Mouse (Mus musculus) spleen, postnatal 4 days (tissue): ENCODE data around the gene Hsdl2.
"Not testable (repeated sequence)": the region's sequence is repeated elsewhere in the genome, so short reads cannot be mapped to it uniquely, and the experiment has no call there.

ENCODE experiments used
- DNase-seq, 2 experiments: peaks; one replicate each; pipeline ENCODE4 v3.0.0; 2022; ENCODE audit warnings: low spot score in 2 of 2

Hsdl2 gene

DNA sequence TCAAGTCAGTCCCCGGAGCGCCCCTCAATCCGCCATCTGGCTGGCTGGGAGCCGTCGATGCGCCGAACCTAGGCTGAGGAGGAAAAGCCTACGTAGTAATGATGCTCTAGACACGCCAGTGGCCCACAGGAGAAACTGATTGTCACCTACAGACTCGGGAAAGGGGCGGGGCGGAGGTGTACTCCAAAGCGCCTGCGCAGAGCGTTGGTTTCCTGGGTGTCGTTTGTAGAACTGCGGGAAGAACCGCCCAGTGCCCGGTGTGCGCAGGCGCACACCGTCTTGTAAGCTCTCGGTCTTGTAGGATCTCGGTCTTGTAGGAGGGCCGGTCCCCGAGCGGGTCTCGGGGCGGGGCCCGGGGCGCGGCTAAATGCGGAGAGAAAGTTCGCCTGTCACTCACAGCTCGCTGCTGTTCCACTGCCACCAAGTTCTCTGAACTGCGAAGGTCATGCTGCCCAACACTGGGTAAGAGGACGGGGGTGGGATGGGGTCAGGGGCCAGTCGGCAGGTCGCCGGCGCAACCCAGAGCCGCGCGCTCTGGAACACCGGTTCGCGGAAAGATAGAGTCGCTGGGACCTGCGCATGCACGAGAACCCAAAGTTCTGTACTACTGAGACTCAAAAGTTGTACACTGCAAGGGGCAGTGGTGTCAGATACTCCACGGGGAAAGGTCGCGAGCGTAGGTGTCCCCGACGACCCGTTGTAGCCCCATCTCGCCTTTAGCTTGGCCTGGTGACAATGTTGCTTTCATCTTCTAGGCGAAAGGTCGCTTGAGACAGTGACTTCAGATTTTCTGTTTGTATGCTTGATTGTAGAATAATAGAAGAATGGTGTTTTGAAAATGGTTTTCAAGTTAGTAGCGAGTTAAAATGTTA, at the start of gene Hsdl2:
Hsdl2 (plus strand) TSS at position 250 of the 872 bp plus-strand sequence.
- peak; percentile 100 for DNase-seq

- DNase-seq: peak in 1 of 2 experiments; percentile 32
Observed at GRCm38 (mm10) chr4:59533268-59533667, 48.1 kb upstream of the Hsdl2 start.

GRCm38 (mm10) chr4:59535624-59536023, 45.7 kb upstream of the Hsdl2 start:
- no peak for DNase-seq

DNA sequence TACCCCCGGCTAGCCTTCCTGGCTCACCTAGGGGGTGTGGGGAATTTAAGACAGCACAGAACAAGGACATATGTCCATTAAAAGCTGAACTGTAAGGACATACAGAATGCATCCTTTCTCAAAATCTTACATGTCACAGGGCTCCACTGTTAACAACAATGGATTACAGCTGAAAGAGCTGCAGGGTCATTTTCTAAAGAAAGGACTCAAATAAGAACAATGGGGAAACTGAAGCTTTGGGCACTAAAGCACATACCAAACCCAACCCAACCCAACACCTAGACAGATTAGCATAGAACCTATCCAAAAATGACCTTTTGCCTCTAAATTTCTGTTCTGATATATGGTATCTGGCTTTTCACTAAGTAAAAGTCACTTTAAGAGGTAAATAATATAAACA, 45.1 kb upstream of the Hsdl2 start:
- no peak for DNase-seq

- no peak for DNase-seq
Observed at GRCm38 (mm10) chr4:59543006-59543405, 38.4 kb upstream of the Hsdl2 start.

DNA sequence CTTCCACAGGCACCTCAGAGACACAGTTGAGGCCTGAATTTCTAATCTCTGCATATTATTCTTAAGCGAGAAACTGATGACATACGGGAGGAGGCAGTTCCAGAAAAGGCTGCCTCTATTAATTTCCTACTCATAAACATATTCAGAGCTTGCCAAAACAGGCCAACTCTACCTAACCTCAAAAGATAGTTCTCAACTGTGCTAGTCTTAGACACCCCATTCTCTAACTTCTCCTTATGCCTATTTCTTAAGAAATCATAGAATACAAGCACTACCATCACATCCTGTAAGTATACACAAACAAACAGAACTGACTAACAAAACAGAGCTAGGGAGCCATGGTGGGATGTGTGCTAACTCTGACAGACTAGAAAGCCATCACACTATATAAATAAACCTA, 36.7 kb upstream of the Hsdl2 start:
- no peak for DNase-seq

GRCm38 (mm10) chr4:59546285-59547071, 34.9 kb upstream of the Hsdl2 start:
- DNase-seq: no peak

- peak in 1 of 2 experiments; percentile 30 for DNase-seq
Observed at GRCm38 (mm10) chr4:59547136-59547889, 34.0 kb upstream of the Hsdl2 start.

- DNase-seq: no peak
Observed at GRCm38 (mm10) chr4:59548011-59548559, 33.3 kb upstream of the Hsdl2 start.

DNA sequence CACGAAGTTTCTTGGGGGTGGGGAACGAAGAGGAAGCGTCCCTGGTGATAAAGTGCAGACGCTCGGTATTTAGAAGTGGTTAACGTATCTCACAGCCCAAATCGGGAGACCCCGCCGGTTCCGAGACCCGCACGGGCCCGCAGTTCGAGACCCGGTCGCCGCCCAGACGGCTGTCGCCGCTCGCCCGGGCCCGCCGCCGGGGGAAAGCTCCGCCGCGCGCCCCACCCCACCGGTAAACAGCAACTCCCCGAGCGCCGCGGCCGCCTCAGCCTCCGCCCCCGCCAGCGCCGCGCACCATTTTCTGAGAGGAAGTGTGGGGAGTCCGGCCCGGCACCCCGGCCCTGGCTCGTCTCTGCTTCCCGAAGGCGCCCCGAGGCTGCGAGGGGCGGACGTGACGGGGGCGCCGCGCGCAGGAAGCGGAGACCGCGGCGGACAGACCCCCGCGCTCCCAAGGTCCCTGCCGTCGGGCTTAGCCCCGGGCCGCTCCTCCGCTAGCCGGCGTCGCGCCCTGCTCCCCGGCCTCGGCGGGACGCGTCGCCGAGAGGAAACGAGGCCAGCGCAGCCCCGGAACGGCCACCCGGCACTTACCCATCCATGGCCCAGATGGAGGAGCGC, 32.7 kb upstream of the Hsdl2 start:
- peak; percentile 84 to 94 for DNase-seq

GRCm38 (mm10) chr4:59549175-59549976, 32.0 kb upstream of the Hsdl2 start, which contains the start of gene Ptbp3:
TSS of gene Ptbp3 (minus strand) at chr4:59549364.
- peak; percentile 95 to 98 for DNase-seq

- DNase-seq: no peak
Observed at GRCm38 (mm10) chr4:59549977-59550560, 31.3 kb upstream of the Hsdl2 start.

DNA sequence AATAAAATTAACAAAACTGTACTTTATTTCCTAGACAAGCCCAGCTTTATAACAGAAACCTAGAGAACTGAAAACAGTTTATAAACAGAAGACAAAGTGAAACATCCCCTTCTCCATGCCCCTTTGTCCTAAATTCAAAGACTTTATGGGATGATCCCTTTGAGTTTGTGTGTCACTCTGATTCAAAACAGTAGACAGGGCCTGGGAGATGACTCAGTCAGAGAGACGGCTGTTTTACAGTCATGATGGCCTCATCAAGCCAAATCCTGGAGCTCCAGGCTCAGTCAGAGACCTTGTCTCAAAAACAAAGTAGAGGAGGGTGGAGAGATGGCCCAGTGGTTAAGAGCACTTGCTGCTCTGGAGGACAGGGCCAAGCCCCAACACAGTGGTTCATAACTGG, 29.5 kb upstream of the Hsdl2 start:
- no peak for DNase-seq

GRCm38 (mm10) chr4:59552835-59553234, 28.5 kb upstream of the Hsdl2 start:
- no peak for DNase-seq

DNA sequence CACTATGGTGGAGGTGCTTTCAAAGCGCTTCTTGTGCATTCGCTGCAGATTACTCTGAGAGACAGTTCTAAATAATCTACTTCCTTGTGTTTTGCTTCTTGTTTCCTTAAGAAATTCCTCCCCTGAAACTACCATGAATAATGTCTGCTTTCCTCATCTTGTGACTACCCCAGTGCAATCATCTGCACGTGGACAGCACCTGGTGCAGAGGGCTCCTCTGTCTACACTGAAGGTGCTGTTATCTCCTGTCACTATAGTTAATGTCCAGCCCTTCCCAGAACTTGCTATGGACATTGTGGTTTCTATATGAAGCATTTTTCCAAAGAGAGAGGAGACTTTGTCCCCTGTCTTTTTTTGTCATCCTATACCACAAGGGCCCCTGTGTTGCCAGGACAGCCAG, 27.8 kb upstream of the Hsdl2 start:
- DNase-seq: no peak

- DNase-seq: no peak
Observed at GRCm38 (mm10) chr4:59555177-59555576, 26.2 kb upstream of the Hsdl2 start.

DNA sequence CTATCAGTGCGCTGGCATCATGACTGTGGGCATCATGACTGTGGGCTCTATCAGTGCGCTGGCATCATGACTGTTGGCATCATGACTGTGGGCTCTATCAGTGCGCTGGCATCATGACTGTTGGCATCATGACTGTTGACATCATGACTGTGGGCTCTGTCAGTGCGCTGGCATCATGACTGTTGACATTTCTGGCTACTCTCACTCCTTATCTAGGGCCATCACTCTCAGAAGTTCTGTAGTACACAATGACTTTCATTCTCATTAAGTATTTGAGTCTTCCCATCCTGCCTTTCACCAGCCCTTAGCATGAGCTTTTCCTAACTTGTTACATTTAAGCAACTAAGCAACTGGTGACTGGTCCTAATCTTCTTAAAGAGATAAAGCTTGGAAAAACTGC, 24.0 kb upstream of the Hsdl2 start:
- DNase-seq: not testable (repeated sequence)

- no peak for DNase-seq
Observed at GRCm38 (mm10) chr4:59558096-59558720, 23.2 kb upstream of the Hsdl2 start.

DNA sequence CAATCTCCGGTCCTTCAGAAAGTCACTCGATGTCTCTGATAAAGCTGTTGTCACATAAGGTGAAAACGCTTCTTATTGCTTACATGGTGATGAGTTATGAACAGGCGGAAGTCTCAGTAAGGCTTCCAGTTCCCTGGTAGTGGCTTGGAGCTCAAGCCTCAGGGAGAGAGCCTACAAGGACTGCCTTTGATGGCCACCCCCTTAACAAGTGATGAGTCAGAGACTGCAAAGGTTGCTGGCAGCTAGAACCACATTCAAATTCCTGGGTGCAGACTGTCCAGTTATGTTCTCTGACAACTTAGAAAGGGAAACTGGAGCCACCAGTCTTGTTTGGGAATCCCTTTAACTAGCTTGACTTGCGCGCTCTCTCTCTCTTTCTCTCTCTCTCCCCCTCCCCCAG, 21.2 kb upstream of the Hsdl2 start:
- DNase-seq: no peak

- no peak for DNase-seq
Observed at GRCm38 (mm10) chr4:59564128-59564527, 17.2 kb upstream of the Hsdl2 start.
